Mouse (Mus musculus): Measurements from ENCODE around the gene Ptprm. TPM values are rescaled to one million over a fixed set of nuclear protein-coding genes. Genes with fewer than 3 reads are reported as not detected.

Ptprm gene
- 7.0 and 8.5 TPM in 2 replicates for polyA plus RNA-seq (2015; fragmentation: Nextera tagmentation; extraction: Ambion mirVana)

GRCm38 (mm10) chr17:67354451-67355011, at the start of gene Ptprm:
Gene Ptprm, minus strand, starts transcription at chr17:67354457.
- WGBS = under 1% methylated on average over 66 of the region's 73 CpGs
- peak within 1 kb of the TSS; percentile 73 for H3K27ac ChIP-seq (ENCODE audit: low read length)
- H3K27me3 ChIP-seq (replicated peaks; ENCODE audit: control insufficient read depth, insufficient read depth, low read length) = peaks cover 11% of the 10 kb centered on the region; the same call in 1 of the 2 replicates
- no peaks in the 10 kb centered on the region for H3K36me3 ChIP-seq (ENCODE audit: control insufficient read depth, insufficient read depth, low read length)
- no peaks in the 10 kb centered on the region for H3K9me3 ChIP-seq (ENCODE audit: control insufficient read depth, low read length)
- peak within 1 kb of the TSS; percentile 84 for H3K9ac ChIP-seq (ENCODE audit: low read depth, low read length)
- ATAC-seq = peak; percentile 96
- H3K4me2 ChIP-seq (ENCODE audit: low read depth, low read length) = peak within 1 kb of the TSS; percentile 93
- H3K4me3 ChIP-seq (ENCODE audit: low read length) = peak within 1 kb of the TSS; percentile 81
- H3K4me1 ChIP-seq (ENCODE audit: control insufficient read depth, insufficient read depth, low read length) = peaks cover 12% of the 10 kb centered on the region

- no peak for ATAC-seq
These were observed 41.9 kb upstream of the Ptprm start for GRCm38 (mm10) chr17:67396205-67396604.

GRCm38 (mm10) chr17:67390851-67391250, 36.6 kb upstream of the Ptprm start:
- Histone ChIP-seq H3K4me3 (ENCODE audit: low read length) (no peak overlapping the region), H3K27ac (ENCODE audit: low read length) (no peak overlapping the region), H3K36me3 (ENCODE audit: control insufficient read depth, insufficient read depth, low read length) (no peaks in the 10 kb centered on the region), H3K9ac (ENCODE audit: low read depth, low read length) (no peak overlapping the region), H3K9me3 (ENCODE audit: control insufficient read depth, low read length) (no peaks in the 10 kb centered on the region), H3K4me2 (ENCODE audit: low read depth, low read length) (no peak overlapping the region), H3K27me3 (replicated peaks; ENCODE audit: control insufficient read depth, insufficient read depth, low read length) (no peaks in the 10 kb centered on the region), H3K4me1 (ENCODE audit: control insufficient read depth, insufficient read depth, low read length) (no peaks in the 10 kb centered on the region)
- no peak for ATAC-seq
- 29% methylated on average over 5 of the region's 5 CpGs for WGBS

More at GRCm38 (mm10) chr17:67396205-67396604, 41.9 kb upstream of the Ptprm start:
- H3K27ac ChIP-seq (ENCODE audit: low read length) = no peak overlapping the region
- H3K4me1 ChIP-seq (ENCODE audit: control insufficient read depth, insufficient read depth, low read length) = no peaks in the 10 kb centered on the region
- H3K9ac ChIP-seq (ENCODE audit: low read depth, low read length) = no peak overlapping the region
- no peaks in the 10 kb centered on the region for H3K36me3 ChIP-seq (ENCODE audit: control insufficient read depth, insufficient read depth, low read length)
- H3K27me3 ChIP-seq (replicated peaks; ENCODE audit: control insufficient read depth, insufficient read depth, low read length) = no peaks in the 10 kb centered on the region
- 88% methylated on average over 2 of the region's 2 CpGs for WGBS
- H3K9me3 ChIP-seq (ENCODE audit: control insufficient read depth, low read length) = no peaks in the 10 kb centered on the region
- H3K4me3 ChIP-seq (ENCODE audit: low read length) = no peak overlapping the region
- no peak overlapping the region for H3K4me2 ChIP-seq (ENCODE audit: low read depth, low read length)

- no peaks in the 10 kb centered on the region for H3K27me3 ChIP-seq (replicated peaks; ENCODE audit: control insufficient read depth, insufficient read depth, low read length)
- no peak overlapping the region for H3K4me2 ChIP-seq (ENCODE audit: low read depth, low read length)
- 75% methylated on average over 7 of the region's 7 CpGs for WGBS
- no peak overlapping the region for H3K27ac ChIP-seq (ENCODE audit: low read length)
- no peaks in the 10 kb centered on the region for H3K4me1 ChIP-seq (ENCODE audit: control insufficient read depth, insufficient read depth, low read length)
- H3K9me3 ChIP-seq (ENCODE audit: control insufficient read depth, low read length) = no peaks in the 10 kb centered on the region
- no peak overlapping the region for H3K9ac ChIP-seq (ENCODE audit: low read depth, low read length)
- no peak overlapping the region for H3K4me3 ChIP-seq (ENCODE audit: low read length)
- no peaks in the 10 kb centered on the region for H3K36me3 ChIP-seq (ENCODE audit: control insufficient read depth, insufficient read depth, low read length)
- ATAC-seq = no peak
These were observed 33.9 kb upstream of the Ptprm start for GRCm38 (mm10) chr17:67388171-67388570.

- no peak overlapping the region for H3K4me3 ChIP-seq (ENCODE audit: low read length)
- no peaks in the 10 kb centered on the region for H3K4me1 ChIP-seq (ENCODE audit: control insufficient read depth, insufficient read depth, low read length)
- H3K4me2 ChIP-seq (ENCODE audit: low read depth, low read length) = no peak overlapping the region
- H3K27me3 ChIP-seq (replicated peaks; ENCODE audit: control insufficient read depth, insufficient read depth, low read length) = no peaks in the 10 kb centered on the region
- ATAC-seq = no peak
- H3K36me3 ChIP-seq (ENCODE audit: control insufficient read depth, insufficient read depth, low read length) = no peaks in the 10 kb centered on the region
- H3K9me3 ChIP-seq (ENCODE audit: control insufficient read depth, low read length) = no peaks in the 10 kb centered on the region
- 73% methylated on average over 6 of the region's 6 CpGs for WGBS
- H3K27ac ChIP-seq (ENCODE audit: low read length) = no peak overlapping the region
- H3K9ac ChIP-seq (ENCODE audit: low read depth, low read length) = no peak overlapping the region
These were observed 31.0 kb upstream of the Ptprm start for GRCm38 (mm10) chr17:67385286-67385685.

GRCm38 (mm10) chr17:67383635-67384034, 29.4 kb upstream of the Ptprm start:
- H3K27me3 ChIP-seq (replicated peaks; ENCODE audit: control insufficient read depth, insufficient read depth, low read length) = no peaks in the 10 kb centered on the region
- no peaks in the 10 kb centered on the region for H3K9me3 ChIP-seq (ENCODE audit: control insufficient read depth, low read length)
- no peak overlapping the region for H3K27ac ChIP-seq (ENCODE audit: low read length)
- no peak for ATAC-seq
- H3K4me3 ChIP-seq (ENCODE audit: low read length) = no peak overlapping the region
- no peaks in the 10 kb centered on the region for H3K4me1 ChIP-seq (ENCODE audit: control insufficient read depth, insufficient read depth, low read length)
- H3K36me3 ChIP-seq (ENCODE audit: control insufficient read depth, insufficient read depth, low read length) = no peaks in the 10 kb centered on the region
- H3K9ac ChIP-seq (ENCODE audit: low read depth, low read length) = no peak overlapping the region
- WGBS = 94% methylated on average over 1 of the region's 1 CpGs
- no peak overlapping the region for H3K4me2 ChIP-seq (ENCODE audit: low read depth, low read length)

GRCm38 (mm10) chr17:67381618-67382017, 27.4 kb upstream of the Ptprm start:
- Histone ChIP-seq H3K4me2 (ENCODE audit: low read depth, low read length) (no peak overlapping the region), H3K27ac (ENCODE audit: low read length) (no peak overlapping the region), H3K9ac (ENCODE audit: low read depth, low read length) (no peak overlapping the region), H3K4me1 (ENCODE audit: control insufficient read depth, insufficient read depth, low read length) (no peaks in the 10 kb centered on the region), H3K27me3 (replicated peaks; ENCODE audit: control insufficient read depth, insufficient read depth, low read length) (no peaks in the 10 kb centered on the region), H3K36me3 (ENCODE audit: control insufficient read depth, insufficient read depth, low read length) (no peaks in the 10 kb centered on the region), H3K9me3 (ENCODE audit: control insufficient read depth, low read length) (no peaks in the 10 kb centered on the region), H3K4me3 (ENCODE audit: low read length) (no peak overlapping the region)
- WGBS = 71% methylated on average over 5 of the region's 5 CpGs
- ATAC-seq = no peak

GRCm38 (mm10) chr17:67367866-67368265, 13.6 kb upstream of the Ptprm start:
- WGBS = 90% methylated on average over 7 of the region's 7 CpGs
- H3K27me3 ChIP-seq (replicated peaks; ENCODE audit: control insufficient read depth, insufficient read depth, low read length) = no peaks in the 10 kb centered on the region
- no peak for ATAC-seq

GRCm38 (mm10) chr17:67364491-67364890, 10.2 kb upstream of the Ptprm start:
- H3K4me3 ChIP-seq (ENCODE audit: low read length) = no peak overlapping the region
- no peaks in the 10 kb centered on the region for H3K9me3 ChIP-seq (ENCODE audit: control insufficient read depth, low read length)
- H3K4me1 ChIP-seq (ENCODE audit: control insufficient read depth, insufficient read depth, low read length) = no peaks in the 10 kb centered on the region
- WGBS = 70% methylated on average over 1 of the region's 1 CpGs
- no peaks in the 10 kb centered on the region for H3K36me3 ChIP-seq (ENCODE audit: control insufficient read depth, insufficient read depth, low read length)
- no peak overlapping the region for H3K9ac ChIP-seq (ENCODE audit: low read depth, low read length)
- ATAC-seq = no peak
- H3K27ac ChIP-seq (ENCODE audit: low read length) = no peak overlapping the region
- H3K27me3 ChIP-seq (replicated peaks; ENCODE audit: control insufficient read depth, insufficient read depth, low read length) = no peaks in the 10 kb centered on the region
- no peak overlapping the region for H3K4me2 ChIP-seq (ENCODE audit: low read depth, low read length)

More at GRCm38 (mm10) chr17:67367866-67368265, 13.6 kb upstream of the Ptprm start:
- Histone ChIP-seq H3K36me3 (ENCODE audit: control insufficient read depth, insufficient read depth, low read length) (no peaks in the 10 kb centered on the region), H3K27ac (ENCODE audit: low read length) (no peak overlapping the region), H3K9me3 (ENCODE audit: control insufficient read depth, low read length) (no peaks in the 10 kb centered on the region), H3K4me3 (ENCODE audit: low read length) (no peak overlapping the region), H3K9ac (ENCODE audit: low read depth, low read length) (no peak overlapping the region), H3K4me2 (ENCODE audit: low read depth, low read length) (no peak overlapping the region), H3K4me1 (ENCODE audit: control insufficient read depth, insufficient read depth, low read length) (no peaks in the 10 kb centered on the region)

Measured in intestine, embryonic 16.5 days (tissue).